Mouse (Mus musculus) small intestine, adult 2 months (tissue): ENCODE measurements around the gene Sugp2. TPM values are rescaled to one million over a fixed set of nuclear protein-coding genes. Genes with fewer than 3 reads are reported as not detected.

Experiments used
- H3K27ac ChIP-seq: fragments of 200-500 bp; 2 replicates; pipeline ENCODE4 v1.5.1; 2012; ENCODE audit warnings: low read depth, low read length, control low read depth, inconsistent platforms; ENCODE audit not compliant: insufficient read depth
- H3K27me3 ChIP-seq: fragments of 200-500 bp; 2 replicates; pipeline ENCODE4 v1.6.1; 2012; ENCODE audit warnings: mild to moderate bottlenecking, moderate library complexity, low read length, inconsistent platforms; ENCODE audit not compliant: control insufficient read depth, insufficient read depth
- H3K36me3 ChIP-seq: fragments of 200-500 bp; 2 replicates; pipeline ENCODE4 v1.6.1; 2012; ENCODE audit warnings: mild to moderate bottlenecking, low read length, control low read depth, inconsistent platforms; ENCODE audit not compliant: control insufficient read depth, insufficient read depth
- H3K4me1 ChIP-seq: fragments of 200-500 bp; 2 replicates; pipeline ENCODE4 v1.6.1; 2012; ENCODE audit warnings: low read length, inconsistent platforms, mixed read lengths; ENCODE audit not compliant: control insufficient read depth, insufficient read depth, insufficient read length
- H3K4me3 ChIP-seq: fragments of 200-500 bp; 2 replicates; pipeline ENCODE4 v1.5.1; 2012; ENCODE audit warnings: low read depth, mild to moderate bottlenecking, control low read depth, inconsistent platforms, low read length, moderate library complexity
- CTCF ChIP-seq: fragments of 200-500 bp; IDR thresholded peaks from 2 replicates; pipeline ENCODE4 v1.5.1; 2012; ENCODE audit warnings: low read depth, mild to moderate bottlenecking, control low read depth, inconsistent platforms, low read length, moderate library complexity, mixed read lengths; ENCODE audit not compliant: insufficient replicate concordance, insufficient read length; ENCODE audit errors: extremely low read depth
- POLR2A ChIP-seq: fragments of 200-500 bp; IDR thresholded peaks from 2 replicates; pipeline ENCODE4 v1.6.1; 2012; ENCODE audit warnings: low read depth, mild to moderate bottlenecking, control low read depth, inconsistent platforms, low read length, moderate library complexity
- WGBS: fragments of 180-500 bp; shearing (Covaris S2); methylation state at CpG from one replicate; pipeline ENCODE4 v1.1.7; 2018; 5-methylcytosine and 5-hydroxymethylcytosine counted together
- polyA plus RNA-seq: library from polyadenylated mRNA; depleted of rRNA; stranded (reverse); fragments of >200 nt; gene quantifications from 2 replicates; pipeline ENCODE4 v1.2.3, GENCODE M21; 2012

The Sugp2 gene
- polyA plus RNA-seq, 1 experiment: 23.4 TPM

DNA sequence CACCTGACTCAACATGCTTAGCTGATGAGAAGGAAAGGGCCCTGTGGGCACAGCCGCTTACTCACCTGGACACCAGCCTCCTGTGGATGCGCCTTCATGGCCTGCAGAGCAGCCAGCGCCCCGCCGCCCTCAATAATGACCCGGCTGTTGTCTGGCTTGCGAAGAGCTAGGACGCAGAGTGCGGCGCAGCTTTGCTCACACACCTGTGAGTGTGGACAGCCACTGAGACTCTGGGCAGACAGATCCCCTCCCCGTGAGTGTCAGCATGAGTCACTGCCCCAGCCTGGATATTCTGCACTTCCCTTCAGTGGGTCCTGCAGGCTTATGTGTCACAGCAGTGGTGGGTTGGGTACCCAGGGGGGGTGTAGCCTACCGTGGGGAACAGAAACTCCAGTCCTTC, 12.0 kb upstream of the Sugp2 start:
- Histone ChIP-seq H3K4me1 (peaks cover 3% of the 10 kb centered on the region; the same call in 1 of the 2 replicates), H3K4me3 (no peak overlapping the region), H3K36me3 (no peaks in the 10 kb centered on the region; the same call in 1 of the 2 replicates), H3K27ac (no peak overlapping the region), H3K27me3 (no peaks in the 10 kb centered on the region)
- WGBS: 97% methylated on average over 12 of the region's 12 CpGs
- TF ChIP-seq POLR2A: no peak
- TF ChIP-seq CTCF: no peak

GRCm38 (mm10) chr8:70223341-70223740, 10.7 kb upstream of the Sugp2 start:
- peaks cover 3% of the 10 kb centered on the region; the same call in 1 of the 2 replicates for H3K4me1 ChIP-seq
- H3K4me3 ChIP-seq: no peak overlapping the region
- peaks cover under 1% of the 10 kb centered on the region; the same call in 1 of the 2 replicates for H3K36me3 ChIP-seq
- TF ChIP-seq POLR2A: no peak
- peak; percentile 55; the same call in 1 of the 2 replicates for TF ChIP-seq CTCF
- WGBS: 50% methylated on average over 6 of the region's 6 CpGs
- no peaks in the 10 kb centered on the region for H3K27me3 ChIP-seq
- no peak overlapping the region for H3K27ac ChIP-seq

DNA sequence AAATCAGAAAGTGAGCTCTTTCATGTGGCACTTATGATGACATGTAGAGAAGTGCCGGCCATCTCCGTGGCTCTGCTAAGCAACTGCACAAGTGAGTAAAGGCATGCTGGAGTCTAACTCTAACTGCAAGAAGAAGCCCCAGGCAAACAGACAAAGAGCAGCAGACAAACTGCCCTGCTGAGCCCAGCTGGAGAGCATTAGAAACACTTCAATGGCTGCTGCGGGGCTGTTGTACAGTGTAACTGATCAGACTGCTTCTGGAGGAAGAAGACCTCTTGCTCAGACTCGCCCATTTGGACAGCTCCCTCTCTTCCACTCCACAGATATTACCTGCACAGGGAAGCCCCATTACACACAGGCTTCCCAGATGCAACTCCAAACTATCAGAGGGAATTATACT, 6.0 kb upstream of the Sugp2 start:
- H3K36me3 ChIP-seq: peaks cover 8% of the 10 kb centered on the region; the same call in 1 of the 2 replicates
- H3K4me3 ChIP-seq: no peak overlapping the region
- WGBS: 89% methylated on average over 4 of the region's 4 CpGs

DNA sequence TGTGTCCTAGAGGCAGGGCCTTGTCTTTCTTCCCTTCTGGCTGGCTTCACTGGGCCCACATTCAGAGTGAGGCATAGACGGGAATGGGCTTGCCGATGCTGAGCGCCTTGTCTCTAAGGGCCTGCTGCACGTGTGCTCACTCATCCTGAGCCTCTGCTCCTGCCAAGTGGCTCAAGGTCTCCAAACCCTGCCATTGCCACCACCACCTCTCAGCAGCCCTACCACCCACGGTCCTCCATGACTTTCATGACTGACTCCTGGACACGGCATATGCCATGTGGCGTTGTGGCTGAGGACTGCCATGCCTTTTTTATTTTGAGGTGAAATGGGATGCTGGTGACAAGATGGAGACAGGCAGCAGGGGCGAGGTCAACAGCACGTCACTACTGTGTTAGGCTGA, 3.2 kb upstream of the Sugp2 start:
- H3K4me1 ChIP-seq: peaks cover 4% of the 10 kb centered on the region; the same call in 1 of the 2 replicates
- TF ChIP-seq POLR2A (no peak), CTCF (no peak)
- WGBS: 93% methylated on average over 9 of the region's 9 CpGs
- H3K4me3 ChIP-seq: no peak overlapping the region
- no peak overlapping the region for H3K27ac ChIP-seq
- H3K27me3 ChIP-seq: no peaks in the 10 kb centered on the region
- H3K36me3 ChIP-seq: 0 out of 2 replicates have a peak, but pooled peaks cover 8% of the 10 kb centered on the region

More for the DNA sequence above, 6.0 kb upstream of the Sugp2 start:
- Histone ChIP-seq H3K27me3 (no peaks in the 10 kb centered on the region), H3K4me1 (no peaks in the 10 kb centered on the region), H3K27ac (no peak overlapping the region)
- no peak for TF ChIP-seq POLR2A
- TF ChIP-seq CTCF: no peak

- 3% methylated on average over 13 of the region's 13 CpGs for WGBS
Measured at GRCm38 (mm10) chr8:70233606-70234005, 420 bp upstream of the Sugp2 start.

GRCm38 (mm10) chr8:70234781-70235128, 729 bp downstream of the Sugp2 start:
- no peak for TF ChIP-seq CTCF
- no peak for TF ChIP-seq POLR2A
- peak overlapping the region; percentile 66 for H3K4me3 ChIP-seq
- WGBS: 1% methylated on average over 15 of the region's 15 CpGs
- H3K36me3 ChIP-seq: peaks cover 17% of the 10 kb centered on the region
- H3K27me3 ChIP-seq: no peaks in the 10 kb centered on the region
- peak overlapping the region; percentile 7; the same call in 1 of the 2 replicates for H3K27ac ChIP-seq
- H3K4me1 ChIP-seq: peaks cover 4% of the 10 kb centered on the region; the same call in 1 of the 2 replicates

More at GRCm38 (mm10) chr8:70233606-70234005, 420 bp upstream of the Sugp2 start:
- peaks cover 4% of the 10 kb centered on the region; the same call in 1 of the 2 replicates for H3K4me1 ChIP-seq
- H3K27me3 ChIP-seq: no peaks in the 10 kb centered on the region
- H3K4me3 ChIP-seq: peak overlapping the region; percentile 66
- TF ChIP-seq POLR2A: no peak
- TF ChIP-seq CTCF: no peak
- peaks cover 22% of the 10 kb centered on the region for H3K36me3 ChIP-seq
- H3K27ac ChIP-seq: no peak overlapping the region

- 88% methylated on average over 2 of the region's 2 CpGs for WGBS
- H3K4me3 ChIP-seq: no peak overlapping the region
- H3K27me3 ChIP-seq: no peaks in the 10 kb centered on the region
- peaks cover 38% of the 10 kb centered on the region for H3K36me3 ChIP-seq
- H3K27ac ChIP-seq: no peak overlapping the region
- no peak for TF ChIP-seq CTCF
- no peak for TF ChIP-seq POLR2A
- H3K4me1 ChIP-seq: peaks cover 4% of the 10 kb centered on the region; the same call in 1 of the 2 replicates
Measured at GRCm38 (mm10) chr8:70237842-70238241, 3.8 kb downstream of the Sugp2 start.

DNA sequence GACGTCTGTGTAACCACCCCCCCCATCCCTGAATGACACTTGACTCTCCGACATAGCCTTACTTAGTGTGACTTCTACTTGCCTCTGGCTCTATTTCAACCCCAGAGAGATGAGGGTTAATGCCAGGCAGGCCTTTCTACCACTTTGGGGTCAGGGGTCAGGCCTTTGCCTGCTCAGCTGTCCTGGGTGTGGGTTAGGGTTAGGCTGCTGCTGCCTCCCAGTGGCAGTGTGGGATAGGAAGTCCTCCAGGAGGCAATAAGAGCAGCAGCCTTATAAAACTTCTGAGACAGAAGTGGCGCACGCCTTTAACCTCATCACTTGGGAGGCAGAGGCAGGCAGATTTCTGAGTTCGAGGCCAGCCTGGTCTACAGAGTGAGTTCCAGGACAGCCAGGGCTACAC, 6.6 kb downstream of the Sugp2 start:
- Histone ChIP-seq H3K4me3 (no peak overlapping the region), H3K27ac (no peak overlapping the region), H3K27me3 (no peaks in the 10 kb centered on the region), H3K36me3 (peaks cover 52% of the 10 kb centered on the region), H3K4me1 (no peaks in the 10 kb centered on the region)
- WGBS: 90% methylated on average over 5 of the region's 5 CpGs
- no peak for TF ChIP-seq POLR2A
- no peak for TF ChIP-seq CTCF
